In genomic region chr6:149187371-149187770, GRCm38 (mm10) we compare ENCODE assay signal across 10 mouse cellular contexts. TPM values are rescaled to one million over a fixed set of nuclear protein-coding genes. Genes with fewer than 3 reads are reported as not detected.
DNase-seq lines count a peak whose midpoint lies in the region; ATAC-seq and TF ChIP-seq lines count a peak whose summit lies in the region.
"Had no signal": no experiment of that assay in that cellular context is flagged by ENCODE, and none has a peak within 500 bp of the region (broad histone marks: within the 10 kb centered on the region; RNA-seq: fewer than 3 reads in every experiment).

No protein-coding gene starts in this region.

- H3K9me3 ChIP-seq in erythroblast, embryonic 14.5 days (ENCODE audit: control insufficient read depth, low read length), result peaks cover 4% of the 10 kb centered on the region; the same call in 1 of the 2 replicates
- H3K9me3 ChIP-seq in liver, embryonic 13.5 days (replicated peaks), result no peaks in the 10 kb centered on the region

- no peak for TF ChIP-seq CTCF in testis, adult 2 months (IDR thresholded peaks at IDR 0.05; ENCODE audit: control insufficient read depth, insufficient read depth, insufficient replicate concordance, low read depth, low read length)

- no peak for TF ChIP-seq POLR2A in testis, adult 2 months (IDR thresholded peaks at IDR 0.05; ENCODE audit: control insufficient read depth, low read depth, low read length)

- H3K4me1 ChIP-seq in erythroblast, embryonic 14.5 days (ENCODE audit: control insufficient read depth), result peaks cover 44% of the 10 kb centered on the region
- H3K4me1 ChIP-seq in testis, adult 2 months (ENCODE audit: control insufficient read depth, insufficient read depth, low read length), result 0 out of 2 replicates have a peak, but pooled peaks cover 2% of the 10 kb centered on the region
- peaks cover 46% of the 10 kb centered on the region for H3K4me1 ChIP-seq in liver, embryonic 13.5 days (replicated peaks)

- H3K4me3 ChIP-seq in erythroblast, embryonic 14.5 days (replicated peaks), result peak overlapping the region; percentile 70
- H3K4me3 ChIP-seq in testis, adult 2 months (ENCODE audit: control insufficient read depth, low read depth, low read length), result peak overlapping the region; percentile 90
- H3K4me3 ChIP-seq in liver, embryonic 13.5 days (replicated peaks), result peak overlapping the region; percentile 69

- H3K9ac ChIP-seq in liver, embryonic 13.5 days, result 0 out of 2 replicates have a peak overlapping the region, but pooled peaks have one; percentile 31

- WGBS in liver, embryonic 13.5 days (ENCODE audit: insufficient replicate concordance), result 40% methylated on average over 1 of the region's 1 CpGs

- H3K4me2 ChIP-seq in liver, embryonic 13.5 days, result peak overlapping the region; percentile 68

- H3K27me3 ChIP-seq in erythroblast, embryonic 14.5 days (ENCODE audit: control insufficient read depth), result no peaks in the 10 kb centered on the region
- H3K27me3 ChIP-seq in testis, adult 2 months (ENCODE audit: control insufficient read depth, insufficient read depth, low read length), result no peaks in the 10 kb centered on the region
- H3K27me3 ChIP-seq in liver, embryonic 13.5 days, result no peaks in the 10 kb centered on the region

- ATAC-seq in erythroblast, adult 5-6 weeks (replicated peaks; ENCODE audit: low FRiP score, poor library complexity, severe bottlenecking), result no peak
- no peak for ATAC-seq in liver, embryonic 13.5 days (ENCODE audit: low read depth)

- H3K27ac ChIP-seq in testis, adult 2 months (ENCODE audit: control insufficient read depth, insufficient read depth, low read depth, low read length), result peak overlapping the region; percentile 64; the same call in 1 of the 2 replicates
- no peak overlapping the region for H3K27ac ChIP-seq in liver, embryonic 13.5 days

- DNase-seq in testis, postnatal 10 days (ENCODE audit: low spot score), result no peak
- DNase-seq in liver, embryonic 13.5 days, result no peak
- no peak for DNase-seq in frontal cortex, adult 2 months (ENCODE audit: extremely low spot score in 1 of 2, low spot score in 1 of 2)
- DNase-seq in adrenal gland, postnatal 10 days, result no peak
- no peak for DNase-seq in urinary bladder, postnatal 10 days (ENCODE audit: low spot score)
- DNase-seq: spleen, adult 18-20 months had no signal

- peaks cover 3% of the 10 kb centered on the region for H3K36me3 ChIP-seq in erythroblast, embryonic 14.5 days (ENCODE audit: control insufficient read depth)
- H3K36me3 ChIP-seq in testis, adult 2 months (ENCODE audit: control insufficient read depth, insufficient read depth, low read length), result peaks cover 2% of the 10 kb centered on the region
- peaks cover 10% of the 10 kb centered on the region for H3K36me3 ChIP-seq in liver, embryonic 13.5 days

RNA-seq across cellular contexts. Expression of gene Amn1, which starts 1.1 kb away (rescaled TPM):
- polyA plus RNA-seq in erythroblast, embryonic 14.5 days (2012), result 0.16 and 0.22 TPM in 2 replicates
- 19.4 and 26.5 TPM in 2 replicates for total RNA-seq in erythroblast, adult 5-6 weeks (2015; ENCODE audit: low replicate concordance)
- 11.9 and 14.4 TPM in 2 replicates for total RNA-seq in erythroblast, adult 5-6 weeks (2017; ENCODE audit: low replicate concordance)
- polyA plus RNA-seq in testis, adult 2 months (2012; rRNA removed), result 47.5 and 58.4 TPM in 2 replicates
- 7.7 and 8.0 TPM in 2 replicates for polyA plus RNA-seq in liver, embryonic 13.5 days (2015; fragmentation: Nextera tagmentation; extraction: Ambion mirVana)
- 26.6 and 32.6 TPM in 2 replicates for polyA plus RNA-seq in frontal cortex, adult 2 months (2012; rRNA removed)
- total RNA-seq in adrenal gland, postnatal 10 days (2021), result 10 to 100 TPM; 25.0 to 26.0 TPM

RNA-seq across cellular contexts. Expression of gene Etfbkmt, which starts 47.7 kb away (rescaled TPM):
- 0.11 and 0.18 TPM in 2 replicates for polyA plus RNA-seq in erythroblast, embryonic 14.5 days (2012)
- 37.7 and 39.5 TPM in 2 replicates for total RNA-seq in erythroblast, adult 5-6 weeks (2015; ENCODE audit: low replicate concordance)
- total RNA-seq in erythroblast, adult 5-6 weeks (2017; ENCODE audit: low replicate concordance), result 35.9 and 48.9 TPM in 2 replicates
- polyA plus RNA-seq in testis, adult 2 months (2012; rRNA removed), result 12.6 and 17.5 TPM in 2 replicates
- 11.5 and 13.5 TPM in 2 replicates for polyA plus RNA-seq in liver, embryonic 13.5 days (2015; fragmentation: Nextera tagmentation; extraction: Ambion mirVana)
- 5.6 and 6.2 TPM in 2 replicates for polyA plus RNA-seq in frontal cortex, adult 2 months (2012; rRNA removed)
- 10 to 100 TPM; 23.6 to 43.5 TPM for total RNA-seq in adrenal gland, postnatal 10 days (2021)

RNA-seq across cellular contexts. Expression of gene Gm10203, which starts 57.4 kb away (rescaled TPM):
- not detected in 2 replicates for polyA plus RNA-seq in erythroblast, embryonic 14.5 days (2012)
- not detected in 2 replicates for total RNA-seq in erythroblast, adult 5-6 weeks (2015; ENCODE audit: low replicate concordance)
- total RNA-seq in erythroblast, adult 5-6 weeks (2017; ENCODE audit: low replicate concordance), result not detected in 2 replicates
- not detected in 2 replicates for polyA plus RNA-seq in testis, adult 2 months (2012; rRNA removed)
- polyA plus RNA-seq in liver, embryonic 13.5 days (2015; fragmentation: Nextera tagmentation; extraction: Ambion mirVana), result not detected in 2 replicates
- polyA plus RNA-seq in frontal cortex, adult 2 months (2012; rRNA removed), result not detected in 2 replicates
- total RNA-seq in adrenal gland, postnatal 10 days (2021), result not detected
- total RNA-seq: layer of hippocampus, postnatal 25 days had no signal
